Mouse (Mus musculus): ENCODE data around the gene Mamdc4.
A peak's percentile ranks its signal among the peaks of the same experiment; 100 is the strongest.

Mamdc4 gene

GRCm38 (mm10) chr2:25582466-25583119 lies 7.9 kb upstream of the Mamdc4 start:
- DNase-seq: no peak

GRCm38 (mm10) chr2:25581901-25582301 lies 7.3 kb upstream of the Mamdc4 start:
- DNase-seq: no peak

- DNase-seq: peak; percentile 62
Observed at GRCm38 (mm10) chr2:25581294-25581864, 6.7 kb upstream of the Mamdc4 start, which contains the start of gene Ajm1. Ajm1 (minus strand) TSS chr2:25581757.

GRCm38 (mm10) chr2:25580621-25581101 lies 6.0 kb upstream of the Mamdc4 start:
- DNase-seq: no peak

GRCm38 (mm10) chr2:25579737-25580460 lies 5.3 kb upstream of the Mamdc4 start:
- peak; percentile 65 for DNase-seq

- no peak for DNase-seq
Observed at GRCm38 (mm10) chr2:25578796-25579736, 4.4 kb upstream of the Mamdc4 start.

- DNase-seq: peak; percentile 27
Observed at GRCm38 (mm10) chr2:25577951-25578795, 3.5 kb upstream of the Mamdc4 start.

GRCm38 (mm10) chr2:25576965-25577891 lies 2.6 kb upstream of the Mamdc4 start:
- no peak for DNase-seq

- no peak for DNase-seq
Observed at GRCm38 (mm10) chr2:25576028-25576850, 1.6 kb upstream of the Mamdc4 start.

GRCm38 (mm10) chr2:25575432-25576027 lies 885 bp upstream of the Mamdc4 start:
- DNase-seq: peak; percentile 28

GRCm38 (mm10) chr2:25574136-25574535 lies 509 bp downstream of the Mamdc4 start:
- no peak for DNase-seq

- no peak for DNase-seq
Observed at GRCm38 (mm10) chr2:25573068-25573467, 1.6 kb downstream of the Mamdc4 start.

GRCm38 (mm10) chr2:25571221-25571620 lies 3.4 kb downstream of the Mamdc4 start:
- no peak for DNase-seq

GRCm38 (mm10) chr2:25569323-25569722 lies 5.3 kb downstream of the Mamdc4 start:
- DNase-seq: no peak

- no peak for DNase-seq
Observed at GRCm38 (mm10) chr2:25568473-25569019, 6.1 kb downstream of the Mamdc4 start.

- no peak for DNase-seq
Observed at GRCm38 (mm10) chr2:25566558-25566957, 8.1 kb downstream of the Mamdc4 start.

GRCm38 (mm10) chr2:25565741-25566140 lies 8.9 kb downstream of the Mamdc4 start:
- DNase-seq: no peak

GRCm38 (mm10) chr2:25561946-25562345 lies 12.7 kb downstream of the Mamdc4 start:
- no peak for DNase-seq

GRCm38 (mm10) chr2:25560551-25560950 lies 14.1 kb downstream of the Mamdc4 start:
- DNase-seq: no peak
